Mouse (Mus musculus) thymus, adult 2 months (tissue): ENCODE measurements around the gene Fam8a1.

ENCODE experiments used
- CTCF ChIP-seq: fragments of 200-500 bp; IDR thresholded peaks from 2 replicates; pipeline ENCODE4 v1.5.1; 2012; ENCODE audit warnings: mild to moderate bottlenecking, control low read depth, low read length, moderate library complexity, borderline replicate concordance; ENCODE audit not compliant: control insufficient read depth, poor library complexity, insufficient read depth; ENCODE audit errors: extremely low read depth
- POLR2A ChIP-seq: fragments of 200-500 bp; IDR thresholded peaks from 2 replicates; pipeline ENCODE4 v1.6.1; 2012; ENCODE audit warnings: mild to moderate bottlenecking, low read length, control low read depth, moderate library complexity; ENCODE audit not compliant: control insufficient read depth, poor library complexity, insufficient read depth; ENCODE audit errors: extremely low read depth

GRCm38 (mm10) chr13:46644175-46644574 is 25.1 kb upstream of the Fam8a1 start:
- TF ChIP-seq CTCF (no peak), POLR2A (no peak)
